Mouse (Mus musculus): ENCODE measurements around the gene Iqsec1.

GRCm38 (mm10) chr6:91016600-91017230, 28.2 kb upstream of the Iqsec1 start:
- TF ChIP-seq POLR2A (IDR thresholded peaks at IDR 0.05; ENCODE audit: low read depth, low read length) (no peak), CTCF (IDR thresholded peaks at IDR 0.05; ENCODE audit: extremely low read depth, insufficient read length, insufficient replicate concordance, low read depth, low read length) (no peak)
